Mouse (Mus musculus) hindbrain, embryonic 13.5 days (tissue): ENCODE data around the gene Glyr1. TPM values are rescaled to one million over a fixed set of nuclear protein-coding genes. Genes with fewer than 3 reads are reported as not detected.

Experiments
- ATAC-seq: fragments of 200-750 bp; cut with Nextera tagmentation; 2 replicates; pipeline ENCODE4 v1.8.0; 2017; ENCODE audit warnings: moderate TSS enrichment; ENCODE audit not compliant: low FRiP score
- H3K27ac ChIP-seq: fragments of 300-500 bp; sonication (generic); 2 replicates; pipeline ENCODE4 v1.5.1; 2015; ENCODE audit warnings: inconsistent platforms, mild to moderate bottlenecking, moderate library complexity
- H3K27me3 ChIP-seq: fragments of 300-500 bp; sonication (generic); 2 replicates; pipeline ENCODE4 v1.6.1; 2015; ENCODE audit warnings: mild to moderate bottlenecking, inconsistent platforms
- H3K36me3 ChIP-seq: fragments of 300-500 bp; sonication (generic); 2 replicates; pipeline ENCODE4 v1.6.1; 2015; ENCODE audit warnings: mild to moderate bottlenecking, inconsistent platforms
- H3K4me1 ChIP-seq: fragments of 300-500 bp; sonication (generic); replicated peaks from 2 replicates; pipeline ENCODE4 v1.6.1; 2015; ENCODE audit warnings: inconsistent platforms
- H3K4me2 ChIP-seq: fragments of 300-500 bp; sonication (generic); 2 replicates; pipeline ENCODE4 v1.6.1; 2015; ENCODE audit warnings: inconsistent platforms, mild to moderate bottlenecking, moderate library complexity
- H3K4me3 ChIP-seq: fragments of 300-500 bp; sonication (generic); 2 replicates; pipeline ENCODE4 v1.5.1; 2015; ENCODE audit warnings: mild to moderate bottlenecking, inconsistent platforms
- H3K9ac ChIP-seq: fragments of 300-500 bp; sonication (generic); 2 replicates; pipeline ENCODE4 v1.6.1; 2015; ENCODE audit warnings: mild to moderate bottlenecking, inconsistent platforms
- H3K9me3 ChIP-seq: fragments of 300-500 bp; sonication (generic); 2 replicates; pipeline ENCODE4 v1.6.1; 2016; ENCODE audit warnings: inconsistent platforms
- WGBS: fragments of 180-500 bp; shearing (Covaris S2); methylation state at CpG from one replicate; pipeline ENCODE4 v1.1.7; 2015; 5-methylcytosine and 5-hydroxymethylcytosine counted together
- polyA plus RNA-seq: library from polyadenylated mRNA; unstranded; fragments of >200 nt; fragmentation: Nextera tagmentation; extraction: Ambion mirVana; gene quantifications from 2 replicates; pipeline ENCODE4 v1.2.1, GENCODE M21; 2015

Gene Glyr1
- polyA plus RNA-seq, 1 experiment from 2014 or later: 206 TPM

GRCm38 (mm10) chr16:4971626-4972025 is 78.0 kb downstream of the Glyr1 start:
- H3K9me3 ChIP-seq: no peaks in the 10 kb centered on the region
- H3K4me2 ChIP-seq: no peak overlapping the region
- no peak overlapping the region for H3K27ac ChIP-seq
- no peak overlapping the region for H3K9ac ChIP-seq
- peaks cover 28% of the 10 kb centered on the region for H3K36me3 ChIP-seq
- ATAC-seq: no peak
- H3K4me1 ChIP-seq: no peaks in the 10 kb centered on the region
- no peaks in the 10 kb centered on the region for H3K27me3 ChIP-seq
- 83% methylated on average over 4 of the region's 4 CpGs for whole genome bisulfite sequencing
- H3K4me3 ChIP-seq: no peak overlapping the region

- Histone ChIP-seq H3K4me3 (no peak overlapping the region), H3K36me3 (peaks cover 28% of the 10 kb centered on the region), H3K9ac (no peak overlapping the region), H3K4me2 (no peak overlapping the region), H3K27ac (no peak overlapping the region), H3K27me3 (no peaks in the 10 kb centered on the region), H3K9me3 (no peaks in the 10 kb centered on the region), H3K4me1 (peaks cover 9% of the 10 kb centered on the region)
- ATAC-seq: no peak
- WGBS: 92% methylated on average over 5 of the region's 5 CpGs
These were observed 80.4 kb downstream of the Glyr1 start for GRCm38 (mm10) chr16:4969055-4969843.

GRCm38 (mm10) chr16:4968426-4968825 is 81.2 kb downstream of the Glyr1 start:
- ATAC-seq: no peak
- WGBS: 87% methylated on average over 3 of the region's 3 CpGs

GRCm38 (mm10) chr16:4965392-4966129 is 84.1 kb downstream of the Glyr1 start:
- Histone ChIP-seq H3K4me2 (peak overlapping the region; percentile 84), H3K9me3 (no peaks in the 10 kb centered on the region), H3K4me3 (peak overlapping the region; percentile 93; the same call in 1 of the 2 replicates), H3K4me1 (peaks cover 28% of the 10 kb centered on the region), H3K27ac (no peak overlapping the region), H3K27me3 (no peaks in the 10 kb centered on the region), H3K36me3 (peaks cover 21% of the 10 kb centered on the region), H3K9ac (no peak overlapping the region)
- WGBS: 93% methylated on average over 8 of the region's 8 CpGs
- no peak for ATAC-seq

More at GRCm38 (mm10) chr16:4968426-4968825, 81.2 kb downstream of the Glyr1 start:
- Histone ChIP-seq H3K36me3 (peaks cover 28% of the 10 kb centered on the region), H3K9ac (no peak overlapping the region), H3K27ac (no peak overlapping the region), H3K4me2 (no peak overlapping the region), H3K4me3 (no peak overlapping the region), H3K9me3 (no peaks in the 10 kb centered on the region), H3K4me1 (peaks cover 10% of the 10 kb centered on the region), H3K27me3 (no peaks in the 10 kb centered on the region)

- Histone ChIP-seq H3K9me3 (no peaks in the 10 kb centered on the region), H3K4me1 (peaks cover 31% of the 10 kb centered on the region), H3K27ac (peak overlapping the region; percentile 91), H3K4me2 (peak overlapping the region; percentile 84), H3K9ac (peak overlapping the region; percentile 89), H3K36me3 (peaks cover 28% of the 10 kb centered on the region), H3K27me3 (no peaks in the 10 kb centered on the region), H3K4me3 (peak overlapping the region; percentile 93)
- 25% methylated on average over 13 of the region's 13 CpGs for WGBS
- no peak; the same call in 1 of the 2 replicates for ATAC-seq
These were observed 84.8 kb downstream of the Glyr1 start for GRCm38 (mm10) chr16:4964731-4965391.

Other genes starting within 250 kb of the Glyr1 start
- 0.65 TPM in 2 replicates for gene 4930562C15Rik, start 214.4 kb downstream of the Glyr1 start, polyA plus RNA-seq
- gene Ubald1, start 169.5 kb downstream of the Glyr1 start, polyA plus RNA-seq: 53.7 and 54.1 TPM in 2 replicates
- gene Mgrn1, start 163.6 kb downstream of the Glyr1 start, polyA plus RNA-seq: 107 and 115 TPM in 2 replicates
- gene Nudt16l1, start 111.1 kb downstream of the Glyr1 start, polyA plus RNA-seq: 128 and 131 TPM in 2 replicates
- gene Anks3, start 85.7 kb downstream of the Glyr1 start, polyA plus RNA-seq: 73.4 and 77.6 TPM in 2 replicates
- not detected in 2 replicates for gene Sept12, start 52.0 kb downstream of the Glyr1 start, polyA plus RNA-seq
- gene Smim22, start 42.6 kb downstream of the Glyr1 start, polyA plus RNA-seq: 3.1 and 4.6 TPM in 2 replicates
- 153 and 161 TPM in 2 replicates for gene Rogdi, start 36.3 kb downstream of the Glyr1 start, polyA plus RNA-seq
- 16.0 and 16.3 TPM in 2 replicates for gene Ubn1, start 194 bp upstream of the Glyr1 start, polyA plus RNA-seq
- 0.25 TPM in 2 replicates for gene Ppl, start 82.6 kb upstream of the Glyr1 start, polyA plus RNA-seq
- gene Sec14l5, start 97.2 kb upstream of the Glyr1 start, polyA plus RNA-seq: 0.66 and 0.76 TPM in 2 replicates
- gene Nagpa, start 154.1 kb upstream of the Glyr1 start, polyA plus RNA-seq: 11.9 and 12.1 TPM in 2 replicates
- 12.7 and 14.9 TPM in 2 replicates for gene AU021092, start 172.4 kb upstream of the Glyr1 start, polyA plus RNA-seq
- gene Alg1, start 183.8 kb upstream of the Glyr1 start, polyA plus RNA-seq: 36.2 and 38.1 TPM in 2 replicates
- gene Eef2kmt, start 206.1 kb upstream of the Glyr1 start, polyA plus RNA-seq: 8.9 and 11.4 TPM in 2 replicates